Mouse (Mus musculus) embryonic fibroblast, embryonic 13.5 days (primary cell): ENCODE data around the gene Nid1. TPM values are rescaled to one million over a fixed set of nuclear protein-coding genes. Genes with fewer than 3 reads are reported as not detected.

Source experiments
- H3K27ac ChIP-seq: 2 replicates; pipeline ENCODE4 v1.5.1; 2012; ENCODE audit warnings: low read length, control low read depth, inconsistent platforms; ENCODE audit not compliant: insufficient read depth
- H3K4me1 ChIP-seq: 2 replicates; pipeline ENCODE4 v1.6.1; 2011; ENCODE audit warnings: low read length; ENCODE audit not compliant: control insufficient read depth, insufficient read depth
- H3K4me3 ChIP-seq: 2 replicates; pipeline ENCODE4 v1.5.1; 2011; ENCODE audit warnings: mild to moderate bottlenecking, control low read depth, low read length; ENCODE audit not compliant: insufficient read depth
- CTCF ChIP-seq: IDR thresholded peaks from 2 replicates; pipeline ENCODE4 v1.5.1; 2011; ENCODE audit warnings: mild to moderate bottlenecking, control low read depth, low read length, moderate library complexity, borderline replicate concordance; ENCODE audit not compliant: insufficient read depth
- POLR2A ChIP-seq: IDR thresholded peaks from 2 replicates; pipeline ENCODE4 v1.6.1; 2011; ENCODE audit warnings: low read depth, mild to moderate bottlenecking, control low read depth, low read length, moderate library complexity
- polyA plus RNA-seq: library from polyadenylated mRNA; stranded (reverse); fragments of >200 nt; gene quantifications from 2 replicates; pipeline ENCODE4 v1.2.4, GENCODE M21; 2011; ENCODE audit warnings: low read depth; ENCODE audit not compliant: missing spikeins, insufficient read length

Gene Nid1
- polyA plus RNA-seq, 1 experiment: 407 TPM

GRCm38 (mm10) chr13:13558900-13559299 is 121.5 kb downstream of the Nid1 start:
- TF ChIP-seq CTCF (no peak), POLR2A (no peak)
- no peak overlapping the region for H3K4me3 ChIP-seq
- no peak overlapping the region for H3K27ac ChIP-seq

More at GRCm38 (mm10) chr13:13558900-13559299, 121.5 kb downstream of the Nid1 start:
- H3K4me1 ChIP-seq: peaks cover 4% of the 10 kb centered on the region; the same call in 1 of the 2 replicates

Other genes starting within 250 kb of the Nid1 start
- 25.0 and 27.7 TPM in 2 replicates for gene Gpr137b, start 43.5 kb upstream of the Nid1 start, polyA plus RNA-seq
- 12.2 and 14.1 TPM in 2 replicates for gene Lyst, start 152.8 kb downstream of the Nid1 start, polyA plus RNA-seq